Mouse (Mus musculus): ENCODE results near the gene Cbl. TPM values are rescaled to one million over a fixed set of nuclear protein-coding genes. Genes with fewer than 3 reads are reported as not detected.
A peak's percentile ranks its signal among the peaks of the same experiment; 100 is the strongest.

Gene Cbl
- polyA plus RNA-seq, 1 experiment from 2014 or later, result 16.4 TPM

- Histone ChIP-seq H3K4me2 (ENCODE audit: low read depth, low read length) (no peak overlapping the region), H3K36me3 (replicated peaks; ENCODE audit: control insufficient read depth, insufficient read depth, low read depth, low read length) (no peaks in the 10 kb centered on the region; the same call in 1 of the 2 replicates), H3K4me3 (ENCODE audit: low read depth, low read length) (no peak overlapping the region), H3K27ac (replicated peaks; ENCODE audit: low read depth, low read length) (no peak overlapping the region; the same call in 1 of the 2 replicates), H3K9ac (replicated peaks; ENCODE audit: low read length) (no peak overlapping the region), H3K4me1 (ENCODE audit: control insufficient read depth, insufficient read depth, low read length) (peaks cover 19% of the 10 kb centered on the region), H3K9me3 (replicated peaks; ENCODE audit: control insufficient read depth, low read length) (no peaks in the 10 kb centered on the region), H3K27me3 (ENCODE audit: control insufficient read depth, insufficient read depth, low read length) (no peaks in the 10 kb centered on the region)
- ATAC-seq (replicated peaks; ENCODE audit: insufficient number of reproducible peaks, low FRiP score, low TSS enrichment, low read depth) (no peak), DNase-seq (ENCODE audit: low spot score) (no peak)
- 73% methylated on average over 4 of the region's 4 CpGs for WGBS
Measured at GRCm38 (mm10) chr9:44106596-44106995, 127.3 kb downstream of the Cbl start.

GRCm38 (mm10) chr9:44106182-44106581, 127.7 kb downstream of the Cbl start:
- Histone ChIP-seq H3K4me2 (ENCODE audit: low read depth, low read length) (no peak overlapping the region), H3K9me3 (replicated peaks; ENCODE audit: control insufficient read depth, low read length) (no peaks in the 10 kb centered on the region), H3K4me1 (ENCODE audit: control insufficient read depth, insufficient read depth, low read length) (peaks cover 19% of the 10 kb centered on the region), H3K4me3 (ENCODE audit: low read depth, low read length) (no peak overlapping the region), H3K36me3 (replicated peaks; ENCODE audit: control insufficient read depth, insufficient read depth, low read depth, low read length) (no peaks in the 10 kb centered on the region; the same call in 1 of the 2 replicates), H3K27ac (replicated peaks; ENCODE audit: low read depth, low read length) (no peak overlapping the region), H3K27me3 (ENCODE audit: control insufficient read depth, insufficient read depth, low read length) (no peaks in the 10 kb centered on the region), H3K9ac (replicated peaks; ENCODE audit: low read length) (no peak overlapping the region)
- DNase-seq (ENCODE audit: low spot score) (no peak), ATAC-seq (replicated peaks; ENCODE audit: insufficient number of reproducible peaks, low FRiP score, low TSS enrichment, low read depth) (no peak)
- 91% methylated on average over 7 of the region's 7 CpGs for WGBS

- Histone ChIP-seq H3K4me2 (ENCODE audit: low read depth, low read length) (no peak overlapping the region), H3K36me3 (replicated peaks; ENCODE audit: control insufficient read depth, insufficient read depth, low read depth, low read length) (no peaks in the 10 kb centered on the region; the same call in 1 of the 2 replicates), H3K9me3 (replicated peaks; ENCODE audit: control insufficient read depth, low read length) (no peaks in the 10 kb centered on the region), H3K4me3 (ENCODE audit: low read depth, low read length) (no peak overlapping the region), H3K9ac (replicated peaks; ENCODE audit: low read length) (no peak overlapping the region), H3K27ac (replicated peaks; ENCODE audit: low read depth, low read length) (no peak overlapping the region), H3K27me3 (ENCODE audit: control insufficient read depth, insufficient read depth, low read length) (no peaks in the 10 kb centered on the region), H3K4me1 (ENCODE audit: control insufficient read depth, insufficient read depth, low read length) (peaks cover 19% of the 10 kb centered on the region)
- 89% methylated on average over 10 of the region's 10 CpGs for WGBS
- DNase-seq (ENCODE audit: low spot score), result no peak
- no peak for ATAC-seq (replicated peaks; ENCODE audit: insufficient number of reproducible peaks, low FRiP score, low TSS enrichment, low read depth)
Measured at GRCm38 (mm10) chr9:44105781-44106180, 128.1 kb downstream of the Cbl start.

- no peak for ATAC-seq (replicated peaks; ENCODE audit: insufficient number of reproducible peaks, low FRiP score, low TSS enrichment, low read depth)
- Histone ChIP-seq H3K9me3 (replicated peaks; ENCODE audit: control insufficient read depth, low read length) (no peaks in the 10 kb centered on the region), H3K27me3 (ENCODE audit: control insufficient read depth, insufficient read depth, low read length) (no peaks in the 10 kb centered on the region), H3K9ac (replicated peaks; ENCODE audit: low read length) (no peak overlapping the region), H3K27ac (replicated peaks; ENCODE audit: low read depth, low read length) (no peak overlapping the region), H3K4me2 (ENCODE audit: low read depth, low read length) (no peak overlapping the region), H3K4me3 (ENCODE audit: low read depth, low read length) (no peak overlapping the region), H3K36me3 (replicated peaks; ENCODE audit: control insufficient read depth, insufficient read depth, low read depth, low read length) (no peaks in the 10 kb centered on the region; the same call in 1 of the 2 replicates), H3K4me1 (ENCODE audit: control insufficient read depth, insufficient read depth, low read length) (peaks cover 14% of the 10 kb centered on the region)
- WGBS, result 93% methylated on average over 7 of the region's 7 CpGs
- DNase-seq (ENCODE audit: low spot score), result no peak
Measured at GRCm38 (mm10) chr9:44104881-44105280, 129.0 kb downstream of the Cbl start.

- Histone ChIP-seq H3K36me3 (replicated peaks; ENCODE audit: control insufficient read depth, insufficient read depth, low read depth, low read length) (no peaks in the 10 kb centered on the region), H3K4me1 (ENCODE audit: control insufficient read depth, insufficient read depth, low read length) (no peaks in the 10 kb centered on the region), H3K4me3 (ENCODE audit: low read depth, low read length) (no peak within 1 kb of the TSS), H3K9me3 (replicated peaks; ENCODE audit: control insufficient read depth, low read length) (no peaks in the 10 kb centered on the region), H3K9ac (replicated peaks; ENCODE audit: low read length) (no peak within 1 kb of the TSS), H3K4me2 (ENCODE audit: low read depth, low read length) (no peak within 1 kb of the TSS), H3K27me3 (ENCODE audit: control insufficient read depth, insufficient read depth, low read length) (no peaks in the 10 kb centered on the region), H3K27ac (replicated peaks; ENCODE audit: low read depth, low read length) (no peak within 1 kb of the TSS)
- WGBS, result 47% methylated on average over 9 of the region's 9 CpGs
- no peak for ATAC-seq (replicated peaks; ENCODE audit: insufficient number of reproducible peaks, low FRiP score, low TSS enrichment, low read depth)
- DNase-seq (ENCODE audit: low spot score), result peak; percentile 31
Measured at GRCm38 (mm10) chr9:44101490-44101889, 132.4 kb downstream of the Cbl start, which contains the start of gene Mfrp. Mfrp (plus strand) TSS chr9:44101729.

GRCm38 (mm10) chr9:44096536-44096935, 137.3 kb downstream of the Cbl start:
- Histone ChIP-seq H3K4me2 (ENCODE audit: low read depth, low read length) (no peak overlapping the region), H3K36me3 (replicated peaks; ENCODE audit: control insufficient read depth, insufficient read depth, low read depth, low read length) (no peaks in the 10 kb centered on the region; the same call in 1 of the 2 replicates), H3K9ac (replicated peaks; ENCODE audit: low read length) (0 out of 2 replicates have a peak overlapping the region, but pooled peaks have one; percentile 29), H3K4me3 (ENCODE audit: low read depth, low read length) (no peak overlapping the region), H3K9me3 (replicated peaks; ENCODE audit: control insufficient read depth, low read length) (no peaks in the 10 kb centered on the region), H3K4me1 (ENCODE audit: control insufficient read depth, insufficient read depth, low read length) (no peaks in the 10 kb centered on the region; the same call in 1 of the 2 replicates), H3K27ac (replicated peaks; ENCODE audit: low read depth, low read length) (no peak overlapping the region), H3K27me3 (ENCODE audit: control insufficient read depth, insufficient read depth, low read length) (no peaks in the 10 kb centered on the region)
- DNase-seq (ENCODE audit: low spot score) (no peak), ATAC-seq (replicated peaks; ENCODE audit: insufficient number of reproducible peaks, low FRiP score, low TSS enrichment, low read depth) (no peak)
- WGBS, result 28% methylated on average over 9 of the region's 9 CpGs

- H3K27me3 ChIP-seq (ENCODE audit: control insufficient read depth, insufficient read depth, low read length), result no peaks in the 10 kb centered on the region
- H3K27ac ChIP-seq (replicated peaks; ENCODE audit: low read depth, low read length), result no peak overlapping the region
- H3K4me2 ChIP-seq (ENCODE audit: low read depth, low read length), result no peak overlapping the region
- H3K9ac ChIP-seq (replicated peaks; ENCODE audit: low read length), result no peak overlapping the region
- DNase-seq (ENCODE audit: low spot score) (no peak), ATAC-seq (replicated peaks; ENCODE audit: insufficient number of reproducible peaks, low FRiP score, low TSS enrichment, low read depth) (no peak)
- no peaks in the 10 kb centered on the region for H3K9me3 ChIP-seq (replicated peaks; ENCODE audit: control insufficient read depth, low read length)
- no peak overlapping the region for H3K4me3 ChIP-seq (ENCODE audit: low read depth, low read length)
- no peaks in the 10 kb centered on the region; the same call in 1 of the 2 replicates for H3K36me3 ChIP-seq (replicated peaks; ENCODE audit: control insufficient read depth, insufficient read depth, low read depth, low read length)
- H3K4me1 ChIP-seq (ENCODE audit: control insufficient read depth, insufficient read depth, low read length), result no peaks in the 10 kb centered on the region; the same call in 1 of the 2 replicates
- WGBS, result 91% methylated on average over 9 of the region's 9 CpGs
Measured at GRCm38 (mm10) chr9:44095781-44096180, 138.1 kb downstream of the Cbl start.

GRCm38 (mm10) chr9:44094737-44095136, 139.1 kb downstream of the Cbl start:
- Histone ChIP-seq H3K9me3 (replicated peaks; ENCODE audit: control insufficient read depth, low read length) (no peaks in the 10 kb centered on the region), H3K4me3 (ENCODE audit: low read depth, low read length) (no peak overlapping the region), H3K27me3 (ENCODE audit: control insufficient read depth, insufficient read depth, low read length) (no peaks in the 10 kb centered on the region), H3K4me2 (ENCODE audit: low read depth, low read length) (no peak overlapping the region), H3K36me3 (replicated peaks; ENCODE audit: control insufficient read depth, insufficient read depth, low read depth, low read length) (no peaks in the 10 kb centered on the region; the same call in 1 of the 2 replicates), H3K4me1 (ENCODE audit: control insufficient read depth, insufficient read depth, low read length) (no peaks in the 10 kb centered on the region; the same call in 1 of the 2 replicates), H3K9ac (replicated peaks; ENCODE audit: low read length) (no peak overlapping the region), H3K27ac (replicated peaks; ENCODE audit: low read depth, low read length) (no peak overlapping the region)
- WGBS, result 84% methylated on average over 3 of the region's 3 CpGs
- ATAC-seq (replicated peaks; ENCODE audit: insufficient number of reproducible peaks, low FRiP score, low TSS enrichment, low read depth) (no peak), DNase-seq (ENCODE audit: low spot score) (no peak)

Measured in embryonic facial prominence, embryonic 11.5 days (tissue).